Mouse (Mus musculus) ES-E14 (cell line): ENCODE data around the gene Ptprn2.

Source experiments
- CHD2 ChIP-seq: IDR thresholded peaks from 2 replicates; pipeline ENCODE4 v1.6.1; 2014; ENCODE audit warnings: mild to moderate bottlenecking, low read depth, low read length, inconsistent platforms
- HCFC1 ChIP-seq: IDR thresholded peaks from 2 replicates; pipeline ENCODE4 v1.6.1; 2012; ENCODE audit warnings: low read length, inconsistent platforms, borderline replicate concordance; ENCODE audit not compliant: insufficient read depth
- MAFK ChIP-seq: IDR thresholded peaks from 2 replicates; pipeline ENCODE4 v1.6.1; 2014; ENCODE audit warnings: mild to moderate bottlenecking, low read depth, low read length, inconsistent platforms; ENCODE audit not compliant: insufficient read depth
- ZC3H11A ChIP-seq: IDR thresholded peaks from 2 replicates; pipeline ENCODE4 v1.6.1; 2012; ENCODE audit warnings: low read depth, mild to moderate bottlenecking, inconsistent platforms, low read length, borderline replicate concordance
- ZNF384 ChIP-seq: IDR thresholded peaks from 2 replicates; pipeline ENCODE4 v1.6.1; 2012; ENCODE audit warnings: low read depth, low read length, inconsistent platforms

DNA sequence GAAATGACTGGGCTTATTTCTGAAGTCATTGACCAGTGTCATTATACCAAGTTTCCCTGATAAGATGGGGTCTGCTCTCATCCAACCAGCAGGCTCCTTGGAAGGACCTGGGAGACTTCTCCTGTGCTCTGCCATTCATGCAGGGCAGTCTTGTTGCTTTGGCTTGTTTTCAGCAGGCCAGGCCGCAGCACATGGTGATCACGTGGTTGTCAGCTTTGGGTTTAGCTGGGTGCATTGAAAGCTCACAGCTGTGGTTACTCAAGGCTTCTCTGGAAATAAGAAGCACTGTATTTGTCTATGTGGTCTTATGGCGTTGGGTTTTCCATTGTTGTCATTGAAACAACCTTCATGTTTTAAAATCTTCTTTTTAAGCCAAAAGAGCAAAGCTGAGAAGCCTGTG lies 678.3 kb downstream of the Ptprn2 start:
- no peak for TF ChIP-seq ZC3H11A
- no peak for TF ChIP-seq HCFC1
- no peak for TF ChIP-seq MAFK
- no peak for TF ChIP-seq ZNF384
- no peak for TF ChIP-seq CHD2
